Comparison of ENCODE assay signal across 8 mouse cellular contexts in genomic region chr14:19985107-19985911, GRCm38 (mm10). TPM values are rescaled to one million over a fixed set of nuclear protein-coding genes. Genes with fewer than 3 reads are reported as not detected.
A peak's percentile ranks its signal among the peaks of the same experiment; 100 is the strongest.
DNase-seq lines count a peak whose midpoint lies in the region; ATAC-seq and TF ChIP-seq lines count a peak whose summit lies in the region.

No protein-coding gene starts in this region.

- no peaks in the 10 kb centered on the region for H3K79me3 ChIP-seq in C2C12 (ENCODE audit: low read depth)

- no peaks in the 10 kb centered on the region for H3K36me3 ChIP-seq in C2C12 (ENCODE audit: control insufficient read depth, insufficient read depth)
- peaks cover 0 to 4% of the 10 kb centered on the region in 2 experiments; a peak in 2 of 4 replicates for H3K36me3 ChIP-seq in MEL (ENCODE audit: control insufficient read depth in 1 of 2, insufficient read depth in 2 of 2, low read length in 2 of 2)
- no peaks in the 10 kb centered on the region for H3K36me3 ChIP-seq in limb, embryonic 11.5 days (ENCODE audit: control insufficient read depth, insufficient read depth, low read length)
- H3K36me3 ChIP-seq in midbrain, embryonic 10.5 days: no peaks in the 10 kb centered on the region
- no peaks in the 10 kb centered on the region for H3K36me3 ChIP-seq in stomach, embryonic 15.5 days

- peak overlapping the region; percentile 40 for H3K4me2 ChIP-seq in limb, embryonic 11.5 days (ENCODE audit: low read depth, severe bottlenecking)
- H3K4me2 ChIP-seq in stomach, embryonic 15.5 days: peak overlapping the region; percentile 14; the same call in 1 of the 2 replicates

- DNase-seq in MEL (ENCODE audit: low read depth, low spot score): peak; percentile 30
- peak; percentile 40 for DNase-seq in heart, postnatal 4 days
- DNase-seq in limb, embryonic 11.5 days (ENCODE audit: low spot score): peak; percentile 74
- peak; percentile 62 for DNase-seq in midbrain, embryonic 10.5 days (ENCODE audit: low spot score)
- DNase-seq in urinary bladder, adult 2 months (ENCODE audit: low spot score): no peak

- H3K27me3 ChIP-seq in C2C12 (ENCODE audit: control insufficient read depth, insufficient read depth, insufficient read length) (no peaks in the 10 kb centered on the region), MEL (ENCODE audit: control insufficient read depth in 1 of 2, insufficient read depth in 2 of 2, low read length in 2 of 2) (no peaks in the 10 kb centered on the region; a peak in 1 of 4 replicates)
- no peaks in the 10 kb centered on the region for H3K27me3 ChIP-seq in limb, embryonic 11.5 days (ENCODE audit: control insufficient read depth, insufficient read depth, low read length)
- no peaks in the 10 kb centered on the region for H3K27me3 ChIP-seq in midbrain, embryonic 10.5 days (ENCODE audit: low read depth, poor library complexity, severe bottlenecking)
- no peaks in the 10 kb centered on the region for H3K27me3 ChIP-seq in stomach, embryonic 15.5 days (replicated peaks)

- TF ChIP-seq POLR2A in MEL (IDR thresholded peaks at IDR 0.05; ENCODE audit: control insufficient read depth in 1 of 2, insufficient read depth in 1 of 2, low read depth in 1 of 2, low read length in 2 of 2, poor library complexity in 1 of 2): no peak
- peak; percentile 82 for TF ChIP-seq POLR2A in embryonic fibroblast, embryonic 13.5 days (IDR thresholded peaks at IDR 0.05; ENCODE audit: low read depth, low read length)

- no peak overlapping the region for H3ac ChIP-seq in C2C12 (ENCODE audit: control insufficient read depth, insufficient read length, low read depth)

- no peak for TF ChIP-seq EP300 in MEL (IDR thresholded peaks at IDR 0.05; ENCODE audit: low read depth in 1 of 2, low read length in 2 of 2)

- no peak for TF ChIP-seq RAD21 in MEL (IDR thresholded peaks at IDR 0.05; ENCODE audit: low read depth, low read length)

- H3K4me1 ChIP-seq in MEL (ENCODE audit: control insufficient read depth in 1 of 2, insufficient read depth in 2 of 2, low read length in 2 of 2): peaks cover 0 to 15% of the 10 kb centered on the region in 2 experiments; a peak in 2 of 4 replicates
- peaks cover 13% of the 10 kb centered on the region for H3K4me1 ChIP-seq in embryonic fibroblast, embryonic 13.5 days (ENCODE audit: control insufficient read depth, insufficient read depth, low read length)
- peaks cover 25% of the 10 kb centered on the region for H3K4me1 ChIP-seq in limb, embryonic 11.5 days (ENCODE audit: control insufficient read depth, insufficient read depth, low read length)
- H3K4me1 ChIP-seq in midbrain, embryonic 10.5 days: peaks cover 58% of the 10 kb centered on the region
- peaks cover 26% of the 10 kb centered on the region for H3K4me1 ChIP-seq in stomach, embryonic 15.5 days

- ATAC-seq in limb, embryonic 11.5 days (ENCODE audit: insufficient number of reproducible peaks, low FRiP score, low TSS enrichment, low read depth): peak; percentile 59
- ATAC-seq in stomach, embryonic 15.5 days (ENCODE audit: insufficient read depth, low FRiP score, low read depth): peak; percentile 47; the same call in 1 of the 2 replicates

- TF ChIP-seq CTCF in C2C12 (IDR thresholded peaks at IDR 0.05; ENCODE audit: control insufficient read depth, insufficient read depth, insufficient read length) (no peak), MEL (IDR thresholded peaks at IDR 0.05 in 2 of 3, conservative IDR thresholded peaks at IDR 0.05 in 1 of 3; ENCODE audit: control insufficient read depth in 1 of 3, insufficient read depth in 1 of 3, low read depth in 2 of 3, low read length in 3 of 3, poor library complexity in 1 of 3, severe bottlenecking in 1 of 3) (no peak)
- no peak for TF ChIP-seq CTCF in embryonic fibroblast, embryonic 13.5 days (IDR thresholded peaks at IDR 0.05; ENCODE audit: borderline replicate concordance, insufficient read depth, low read length)

- H3K27ac ChIP-seq in MEL (ENCODE audit: control insufficient read depth, low read depth, low read length): no peak overlapping the region
- H3K27ac ChIP-seq in embryonic fibroblast, embryonic 13.5 days (ENCODE audit: insufficient read depth, low read length): peak overlapping the region; percentile 22
- peak overlapping the region; percentile 95 for H3K27ac ChIP-seq in limb, embryonic 11.5 days (replicated peaks; ENCODE audit: low read depth, low read length)
- H3K27ac ChIP-seq in midbrain, embryonic 10.5 days (replicated peaks): peak overlapping the region; percentile 97
- H3K27ac ChIP-seq in stomach, embryonic 15.5 days: peak overlapping the region; percentile 90

- peak overlapping the region; percentile 34; the same call in 1 of the 2 replicates for H3K9ac ChIP-seq in MEL (ENCODE audit: control insufficient read depth, low read depth, low read length, poor library complexity, severe bottlenecking)
- H3K9ac ChIP-seq in limb, embryonic 11.5 days (ENCODE audit: low read length): peak overlapping the region; percentile 31
- H3K9ac ChIP-seq in stomach, embryonic 15.5 days: no peak overlapping the region

- no peak overlapping the region for H3K4me3 ChIP-seq in C2C12 (ENCODE audit: insufficient read depth, poor library complexity, severe bottlenecking)
- H3K4me3 ChIP-seq in MEL (ENCODE audit: control insufficient read depth in 1 of 2, insufficient read depth in 1 of 2, low read depth in 2 of 2, low read length in 2 of 2): peak overlapping the region; percentile 33 to 45
- H3K4me3 ChIP-seq in embryonic fibroblast, embryonic 13.5 days (ENCODE audit: insufficient read depth, low read length): no peak overlapping the region
- H3K4me3 ChIP-seq in limb, embryonic 11.5 days (ENCODE audit: low read depth, low read length): no peak overlapping the region
- peak overlapping the region; percentile 49 for H3K4me3 ChIP-seq in midbrain, embryonic 10.5 days
- no peak overlapping the region for H3K4me3 ChIP-seq in stomach, embryonic 15.5 days (replicated peaks)

- no peaks in the 10 kb centered on the region for H3K79me2 ChIP-seq in C2C12 (ENCODE audit: control insufficient read depth, insufficient read depth)
- H3K79me2 ChIP-seq in MEL (ENCODE audit: control insufficient read depth, insufficient read depth, low read length, poor library complexity): no peaks in the 10 kb centered on the region

- 5% methylated on average over 13 of the region's 13 CpGs for WGBS in limb, embryonic 11.5 days
- 13% methylated on average over 13 of the region's 13 CpGs for WGBS in midbrain, embryonic 10.5 days
- 15% methylated on average over 13 of the region's 13 CpGs for WGBS in stomach, embryonic 15.5 days

- no peaks in the 10 kb centered on the region for H3K9me3 ChIP-seq in MEL (replicated peaks; ENCODE audit: insufficient read depth, low read length)
- H3K9me3 ChIP-seq in limb, embryonic 11.5 days (ENCODE audit: control insufficient read depth, low read length): no peaks in the 10 kb centered on the region
- no peaks in the 10 kb centered on the region for H3K9me3 ChIP-seq in midbrain, embryonic 10.5 days (replicated peaks)
- H3K9me3 ChIP-seq in stomach, embryonic 15.5 days: no peaks in the 10 kb centered on the region

TF ChIP-seq in C2C12, 6 proteins besides CTCF, POLR2A, EP300 and RAD21:
- peak; percentile 88 for TF ChIP-seq MYOD1 (IDR thresholded peaks at IDR 0.05; ENCODE audit: control insufficient read depth, insufficient read length, low read depth)
- no peak for TF ChIP-seq MYOG (IDR thresholded peaks at IDR 0.05; ENCODE audit: control insufficient read depth, extremely low read depth, insufficient read length)
- no peak for TF ChIP-seq MAX (IDR thresholded peaks at IDR 0.05)
- peak; percentile 43 for TF ChIP-seq USF1 (IDR thresholded peaks at IDR 0.05; ENCODE audit: low read depth)
- no peak for TF ChIP-seq FOSL1 (IDR thresholded peaks at IDR 0.05; ENCODE audit: insufficient read depth, low read length, poor library complexity, severe bottlenecking)
- TF ChIP-seq CEBPB (IDR thresholded peaks at IDR 0.05; ENCODE audit: low read depth): no peak

TF ChIP-seq in MEL, 35 proteins besides CTCF, POLR2A, EP300 and RAD21:
- no peak for TF ChIP-seq MEF2A (IDR thresholded peaks at IDR 0.05; ENCODE audit: extremely low read depth, insufficient replicate concordance, low read depth, low read length, poor library complexity, severe bottlenecking)
- TF ChIP-seq NRF1 (IDR thresholded peaks at IDR 0.05; ENCODE audit: insufficient read depth, low read depth, low read length, poor library complexity, severe bottlenecking): no peak
- TF ChIP-seq ELF1 (IDR thresholded peaks at IDR 0.05; ENCODE audit: low read depth, low read length): no peak
- no peak for TF ChIP-seq MYB (IDR thresholded peaks at IDR 0.05; ENCODE audit: low read depth, low read length)
- no peak for TF ChIP-seq GABPA (IDR thresholded peaks at IDR 0.05; ENCODE audit: low read depth, low read length)
- TF ChIP-seq SIN3A (IDR thresholded peaks at IDR 0.05; ENCODE audit: low read length): no peak
- TF ChIP-seq CHD1 (IDR thresholded peaks at IDR 0.05; ENCODE audit: low read depth, low read length): no peak
- TF ChIP-seq MAFK (IDR thresholded peaks at IDR 0.05; ENCODE audit: borderline replicate concordance, low read depth, low read length): no peak
- no peak for TF ChIP-seq MAX (IDR thresholded peaks at IDR 0.05; ENCODE audit: low read length)
- no peak for TF ChIP-seq GATA1 (IDR thresholded peaks at IDR 0.05; ENCODE audit: low read depth, low read length)
- TF ChIP-seq HCFC1 (IDR thresholded peaks at IDR 0.05; ENCODE audit: low read depth, low read length): no peak
- TF ChIP-seq JUND (IDR thresholded peaks at IDR 0.05; ENCODE audit: low read depth, low read length): no peak
- no peak for TF ChIP-seq POLR2AphosphoS2 (IDR thresholded peaks at IDR 0.05; ENCODE audit: low read length)

RNA-seq across cellular contexts. Expression of gene Gng2, which starts 7.9 kb away (rescaled TPM):
- polyA plus RNA-seq in C2C12 (2012; fragmentation: generic; extraction: Trizol) (5.8 TPM), MEL (2012; ENCODE audit: insufficient read depth in 1 of 2, insufficient read length in 2 of 2, low read depth in 1 of 2, low replicate concordance in 2 of 2, missing spikeins in 1 of 2) (10 to 100 TPM in 1 of 2 experiments, not detected in 1; 17.2 TPM)
- total RNA-seq in MEL (2012; rRNA removed): 3.3 and 8.9 TPM in 2 replicates
- 37.9 and 40.1 TPM in 2 replicates for polyA plus RNA-seq in embryonic fibroblast, embryonic 13.5 days (2011; ENCODE audit: insufficient read length, low read depth, missing spikeins)
- 10 to 100 TPM; 54.1 to 57.2 TPM for total RNA-seq in heart, postnatal 4 days (2021)
- polyA plus RNA-seq in limb, embryonic 11.5 days (2014; fragmentation: Nextera tagmentation; extraction: Ambion mirVana): 69.7 and 73.9 TPM in 2 replicates
- polyA plus RNA-seq in midbrain, embryonic 10.5 days (2016; fragmentation: Nextera tagmentation; extraction: Ambion mirVana): 82.4 and 121 TPM in 2 replicates
- 45.5 and 46.0 TPM in 2 replicates for polyA plus RNA-seq in stomach, embryonic 15.5 days (2015; fragmentation: Nextera tagmentation; extraction: Ambion mirVana)
- polyA plus RNA-seq in urinary bladder, adult 2 months (2012; rRNA removed): 6.5 and 12.6 TPM in 2 replicates

Comparison
In these comparisons a context has a peak if more than half of its experiments do, and no peak if none do; other contexts are left out.
1. H3K4me3 ChIP-seq: peak in MEL (2 of 2) and midbrain, embryonic 10.5 days (single experiment); none in C2C12 (single experiment), embryonic fibroblast, embryonic 13.5 days (single experiment), limb, embryonic 11.5 days (single experiment) and stomach, embryonic 15.5 days (single experiment).